Mouse (Mus musculus): ENCODE results near the gene Eef1g.
A peak's percentile ranks its signal among the peaks of the same experiment; 100 is the strongest.

Gene Eef1g

GRCm38 (mm10) chr19:9027795-9028194 is 61.0 kb downstream of the Eef1g start:
- peak in 1 of 2 experiments; percentile 24 for DNase-seq
